Mouse (Mus musculus) embryonic facial prominence, embryonic 15.5 days (tissue): Measurements from ENCODE around the gene S100a10. TPM values are rescaled to one million over a fixed set of nuclear protein-coding genes. Genes with fewer than 3 reads are reported as not detected.

Experiments
- ATAC-seq: fragments of 200-750 bp; cut with Nextera tagmentation; 2 replicates; pipeline ENCODE4 v1.8.0; 2017; ENCODE audit warnings: low read depth, moderate TSS enrichment; ENCODE audit not compliant: insufficient number of reproducible peaks, low FRiP score, low TSS enrichment
- H3K27ac ChIP-seq: fragments of 300-500 bp; sonication (generic); replicated peaks from 2 replicates; pipeline ENCODE4 v1.5.1; 2015; ENCODE audit warnings: mild to moderate bottlenecking, inconsistent platforms
- H3K27me3 ChIP-seq: fragments of 300-500 bp; sonication (generic); 2 replicates; pipeline ENCODE4 v1.6.1; 2015; ENCODE audit warnings: inconsistent platforms
- H3K36me3 ChIP-seq: fragments of 300-500 bp; sonication (generic); 2 replicates; pipeline ENCODE4 v1.6.1; 2015; ENCODE audit warnings: mild to moderate bottlenecking, inconsistent platforms
- H3K4me1 ChIP-seq: fragments of 300-500 bp; sonication (generic); 2 replicates; pipeline ENCODE4 v1.6.1; 2015; ENCODE audit warnings: inconsistent platforms
- H3K4me2 ChIP-seq: fragments of 300-500 bp; sonication (generic); replicated peaks from 2 replicates; pipeline ENCODE4 v1.6.1; 2015; ENCODE audit warnings: mild to moderate bottlenecking, inconsistent platforms
- H3K4me3 ChIP-seq: fragments of 300-500 bp; sonication (generic); replicated peaks from 2 replicates; pipeline ENCODE4 v1.5.1; 2015; ENCODE audit warnings: mild to moderate bottlenecking, inconsistent platforms
- H3K9ac ChIP-seq: fragments of 300-500 bp; sonication (generic); 2 replicates; pipeline ENCODE4 v1.6.1; 2015; ENCODE audit warnings: inconsistent platforms
- H3K9me3 ChIP-seq: fragments of 300-500 bp; sonication (generic); replicated peaks from 2 replicates; pipeline ENCODE4 v1.6.1; 2016; ENCODE audit warnings: inconsistent platforms
- WGBS: fragments of 180-500 bp; shearing (Covaris S2); methylation state at CpG from one replicate; pipeline ENCODE4 v1.1.7; 2015; 5-methylcytosine and 5-hydroxymethylcytosine counted together
- polyA plus RNA-seq: library from polyadenylated mRNA; unstranded; fragments of >200 nt; fragmentation: Nextera tagmentation; extraction: Ambion mirVana; gene quantifications from 2 replicates; pipeline ENCODE4 v1.2.1, GENCODE M21; 2015

Gene S100a10
- polyA plus RNA-seq: 700 and 709 TPM in 2 replicates

GRCm38 (mm10) chr3:93554981-93555877 is at the start of gene S100a10:
S100a10 (plus strand) TSS chr3:93555080.
- H3K9me3 ChIP-seq: no peaks in the 10 kb centered on the region
- peaks cover 1% of the 10 kb centered on the region for H3K36me3 ChIP-seq
- H3K9ac ChIP-seq: peak within 1 kb of the TSS; percentile 73
- under 1% methylated on average over 28 of the region's 39 CpGs for WGBS
- peaks cover 64% of the 10 kb centered on the region for H3K4me1 ChIP-seq
- H3K4me3 ChIP-seq: peak within 1 kb of the TSS; percentile 74
- peak; percentile 85 for ATAC-seq
- peak within 1 kb of the TSS; percentile 98 for H3K27ac ChIP-seq
- H3K4me2 ChIP-seq: peak within 1 kb of the TSS; percentile 73
- no peaks in the 10 kb centered on the region for H3K27me3 ChIP-seq

- Histone ChIP-seq H3K9me3 (no peaks in the 10 kb centered on the region), H3K36me3 (no peaks in the 10 kb centered on the region), H3K27ac (peak overlapping the region; percentile 82), H3K4me1 (peaks cover 6% of the 10 kb centered on the region; the same call in 1 of the 2 replicates), H3K4me3 (peak overlapping the region; percentile 14), H3K27me3 (no peaks in the 10 kb centered on the region), H3K4me2 (peak overlapping the region; percentile 33), H3K9ac (no peak overlapping the region)
- WGBS: 33% methylated on average over 30 of the region's 30 CpGs
- ATAC-seq: peak; percentile 54; the same call in 1 of the 2 replicates
Measured at GRCm38 (mm10) chr3:93505960-93506863, 48.7 kb upstream of the S100a10 start.

GRCm38 (mm10) chr3:93506881-93507325 is 48.0 kb upstream of the S100a10 start:
- Histone ChIP-seq H3K9me3 (no peaks in the 10 kb centered on the region), H3K36me3 (no peaks in the 10 kb centered on the region), H3K4me1 (peaks cover 6% of the 10 kb centered on the region; the same call in 1 of the 2 replicates), H3K4me3 (no peak overlapping the region), H3K4me2 (peak overlapping the region; percentile 33; the same call in 1 of the 2 replicates), H3K27me3 (no peaks in the 10 kb centered on the region), H3K27ac (peak overlapping the region; percentile 82), H3K9ac (no peak overlapping the region)
- 37% methylated on average over 5 of the region's 5 CpGs for WGBS
- peak; percentile 47; the same call in 1 of the 2 replicates for ATAC-seq

GRCm38 (mm10) chr3:93509301-93509700 is 45.6 kb upstream of the S100a10 start:
- Histone ChIP-seq H3K9ac (no peak overlapping the region), H3K36me3 (no peaks in the 10 kb centered on the region), H3K4me3 (no peak overlapping the region), H3K4me1 (peaks cover 6% of the 10 kb centered on the region; the same call in 1 of the 2 replicates), H3K27me3 (no peaks in the 10 kb centered on the region), H3K27ac (no peak overlapping the region), H3K4me2 (no peak overlapping the region), H3K9me3 (no peaks in the 10 kb centered on the region)
- no peak for ATAC-seq
- 55% methylated on average over 1 of the region's 1 CpGs for WGBS

- Histone ChIP-seq H3K9me3 (no peaks in the 10 kb centered on the region), H3K27me3 (no peaks in the 10 kb centered on the region), H3K4me2 (no peak overlapping the region), H3K36me3 (no peaks in the 10 kb centered on the region), H3K4me3 (no peak overlapping the region), H3K27ac (no peak overlapping the region), H3K9ac (no peak overlapping the region), H3K4me1 (peaks cover 6% of the 10 kb centered on the region; the same call in 1 of the 2 replicates)
- WGBS: 82% methylated on average over 1 of the region's 1 CpGs
- no peak for ATAC-seq
Measured at GRCm38 (mm10) chr3:93511036-93511435, 43.8 kb upstream of the S100a10 start.

- WGBS: 93% methylated on average over 1 of the region's 1 CpGs
- no peaks in the 10 kb centered on the region for H3K27me3 ChIP-seq
- no peaks in the 10 kb centered on the region for H3K36me3 ChIP-seq
- no peak overlapping the region for H3K27ac ChIP-seq
- H3K4me3 ChIP-seq: no peak overlapping the region
- H3K4me2 ChIP-seq: no peak overlapping the region
- no peak overlapping the region for H3K9ac ChIP-seq
- H3K4me1 ChIP-seq: 0 out of 2 replicates have a peak, but pooled peaks cover 3% of the 10 kb centered on the region
- H3K9me3 ChIP-seq: no peaks in the 10 kb centered on the region
- ATAC-seq: no peak
Measured at GRCm38 (mm10) chr3:93511801-93512200, 43.1 kb upstream of the S100a10 start.

- Histone ChIP-seq H3K36me3 (no peaks in the 10 kb centered on the region), H3K4me2 (no peak overlapping the region), H3K4me1 (no peaks in the 10 kb centered on the region), H3K4me3 (no peak overlapping the region), H3K27me3 (no peaks in the 10 kb centered on the region), H3K9ac (no peak overlapping the region), H3K27ac (no peak overlapping the region), H3K9me3 (no peaks in the 10 kb centered on the region)
- no peak for ATAC-seq
- 73% methylated on average over 7 of the region's 7 CpGs for WGBS
Measured at GRCm38 (mm10) chr3:93512386-93513101, 42.3 kb upstream of the S100a10 start.

- no peaks in the 10 kb centered on the region for H3K36me3 ChIP-seq
- ATAC-seq: no peak
- no peak overlapping the region for H3K27ac ChIP-seq
- no peaks in the 10 kb centered on the region for H3K9me3 ChIP-seq
- WGBS: 85% methylated on average over 3 of the region's 3 CpGs
- no peak overlapping the region for H3K4me2 ChIP-seq
- H3K27me3 ChIP-seq: no peaks in the 10 kb centered on the region
- no peak overlapping the region for H3K4me3 ChIP-seq
- H3K9ac ChIP-seq: no peak overlapping the region
- H3K4me1 ChIP-seq: no peaks in the 10 kb centered on the region
Measured at GRCm38 (mm10) chr3:93514628-93515027, 40.3 kb upstream of the S100a10 start.

GRCm38 (mm10) chr3:93517343-93517742 is 37.5 kb upstream of the S100a10 start:
- Histone ChIP-seq H3K4me3 (no peak overlapping the region), H3K9ac (no peak overlapping the region), H3K9me3 (no peaks in the 10 kb centered on the region), H3K36me3 (no peaks in the 10 kb centered on the region), H3K27me3 (no peaks in the 10 kb centered on the region), H3K4me1 (peaks cover 7% of the 10 kb centered on the region; the same call in 1 of the 2 replicates), H3K27ac (no peak overlapping the region), H3K4me2 (no peak overlapping the region)
- ATAC-seq: no peak
- 88% methylated on average over 2 of the region's 2 CpGs for WGBS

GRCm38 (mm10) chr3:93519856-93520329 is 35.0 kb upstream of the S100a10 start:
- H3K9me3 ChIP-seq: no peaks in the 10 kb centered on the region
- no peaks in the 10 kb centered on the region; the same call in 1 of the 2 replicates for H3K36me3 ChIP-seq
- H3K9ac ChIP-seq: no peak overlapping the region
- peak overlapping the region; percentile 70 for H3K4me3 ChIP-seq
- peak; percentile 25; the same call in 1 of the 2 replicates for ATAC-seq
- 46% methylated on average over 5 of the region's 5 CpGs for WGBS
- H3K27ac ChIP-seq: peak overlapping the region; percentile 98
- H3K4me1 ChIP-seq: peaks cover 26% of the 10 kb centered on the region
- H3K27me3 ChIP-seq: no peaks in the 10 kb centered on the region
- H3K4me2 ChIP-seq: peak overlapping the region; percentile 56
